Mouse (Mus musculus) spleen, adult 2 months (tissue): Measurements from ENCODE around the gene Il4ra.

Source experiments
- CTCF ChIP-seq: fragments of 200-500 bp; IDR thresholded peaks from 2 replicates; pipeline ENCODE4 v1.5.1; 2011; ENCODE audit warnings: mild to moderate bottlenecking, inconsistent platforms; ENCODE audit not compliant: insufficient read depth, insufficient read length, insufficient replicate concordance; ENCODE audit errors: extremely low read depth
- POLR2A ChIP-seq: fragments of 200-500 bp; IDR thresholded peaks from 2 replicates; pipeline ENCODE4 v1.6.1; 2011; ENCODE audit warnings: low read depth, low read length, inconsistent platforms

- TF ChIP-seq POLR2A (no peak), CTCF (no peak)
Measured at GRCm38 (mm10) chr7:125573849-125574248, 21.9 kb downstream of the Il4ra start.
